Mouse (Mus musculus): ENCODE results near the gene Ltb.
"Not testable (repeated sequence)": the region's sequence is repeated elsewhere in the genome, so short reads cannot be mapped to it uniquely, and the experiment has no call there.

Gene Ltb

GRCm38 (mm10) chr17:35225456-35225855 lies 31.2 kb downstream of the Ltb start:
- DNase-seq (ENCODE audit: low read depth) = no peak

- DNase-seq (ENCODE audit: low read depth) = peak; percentile 54
Observed at GRCm38 (mm10) chr17:35226561-35227046, 32.4 kb downstream of the Ltb start.

GRCm38 (mm10) chr17:35231022-35231421 lies 36.8 kb downstream of the Ltb start:
- peak; percentile 54 for DNase-seq (ENCODE audit: low read depth)

- DNase-seq (ENCODE audit: low read depth) = peak; percentile 92
Observed at GRCm38 (mm10) chr17:35232043-35232442, 37.8 kb downstream of the Ltb start.

GRCm38 (mm10) chr17:35232659-35233058 lies 38.4 kb downstream of the Ltb start:
- peak; percentile 82 for DNase-seq (ENCODE audit: low read depth)

GRCm38 (mm10) chr17:35233114-35233980 lies 39.1 kb downstream of the Ltb start, which contains the start of gene Atp6v1g2:
TSS of gene Atp6v1g2 (plus strand) at chr17:35233660.
- DNase-seq (ENCODE audit: low read depth) = peak; percentile 66

- not testable (repeated sequence) for DNase-seq (ENCODE audit: low read depth)
Observed at GRCm38 (mm10) chr17:35234090-35234489, 39.9 kb downstream of the Ltb start.

- peak; percentile 59 for DNase-seq (ENCODE audit: low read depth)
Observed at GRCm38 (mm10) chr17:35234903-35235302, 40.7 kb downstream of the Ltb start.

GRCm38 (mm10) chr17:35235614-35236389 lies 41.6 kb downstream of the Ltb start, which contains the start of gene Nfkbil1:
TSS of gene Nfkbil1 (minus strand) at chr17:35235792.
- peak; percentile 90 for DNase-seq (ENCODE audit: low read depth)

- peak; percentile 99 for DNase-seq (ENCODE audit: low read depth)
Observed at GRCm38 (mm10) chr17:35236390-35236746, 42.1 kb downstream of the Ltb start.

GRCm38 (mm10) chr17:35236996-35237395 lies 42.8 kb downstream of the Ltb start:
- no peak for DNase-seq (ENCODE audit: low read depth)

- no peak for DNase-seq (ENCODE audit: low read depth)
Observed at GRCm38 (mm10) chr17:35237504-35237903, 43.3 kb downstream of the Ltb start.

- no peak for DNase-seq (ENCODE audit: low read depth)
Observed at GRCm38 (mm10) chr17:35239700-35240099, 45.5 kb downstream of the Ltb start.

- no peak for DNase-seq (ENCODE audit: low read depth)
Observed at GRCm38 (mm10) chr17:35240384-35241304, 46.4 kb downstream of the Ltb start.

- DNase-seq (ENCODE audit: low read depth) = peak; percentile 98
Observed at GRCm38 (mm10) chr17:35241305-35242014, 47.2 kb downstream of the Ltb start, which contains the start of gene Ddx39b. TSS of gene Ddx39b (plus strand) at chr17:35241746.

- peak; percentile 75 for DNase-seq (ENCODE audit: low read depth)
Observed at GRCm38 (mm10) chr17:35242015-35242941, 48.0 kb downstream of the Ltb start.

GRCm38 (mm10) chr17:35243086-35243485 lies 48.8 kb downstream of the Ltb start:
- DNase-seq (ENCODE audit: low read depth) = no peak

GRCm38 (mm10) chr17:35244999-35245398 lies 50.8 kb downstream of the Ltb start:
- no peak for DNase-seq (ENCODE audit: low read depth)

Data from naive thymus-derived CD4-positive, alpha-beta T cell, adult 2 months (primary cell).